Mouse (Mus musculus) E14TG2a.4 (cell line): ENCODE data around the gene Arl15.

Experiments
- CTCF ChIP-seq: conservative IDR thresholded peaks from 2 replicates; pipeline ENCODE4 v1.5.1; 2014; ENCODE audit warnings: low read length
- NANOG ChIP-seq: IDR thresholded peaks from 2 replicates; pipeline ENCODE4 v1.6.1; 2014; ENCODE audit warnings: borderline replicate concordance, low read length, mixed read lengths
- POU5F1 ChIP-seq: IDR thresholded peaks from 2 replicates; pipeline ENCODE4 v1.6.1; 2014; ENCODE audit warnings: low read length, borderline replicate concordance

GRCm38 (mm10) chr13:114011019-114011418 lies 216.7 kb downstream of the Arl15 start:
- no peak for TF ChIP-seq CTCF
- no peak for TF ChIP-seq NANOG
- no peak for TF ChIP-seq POU5F1
